Mouse (Mus musculus) neural tube, embryonic 13.5 days (tissue): ENCODE measurements around the gene Nkain2. TPM values are rescaled to one million over a fixed set of nuclear protein-coding genes. Genes with fewer than 3 reads are reported as not detected.

ENCODE experiments used
- ATAC-seq: fragments of 200-750 bp; cut with Nextera tagmentation; 2 replicates; pipeline ENCODE4 v1.8.0; 2017; ENCODE audit warnings: low read depth, mild to moderate bottlenecking, moderate TSS enrichment, moderate library complexity
- H3K27ac ChIP-seq: fragments of 300-500 bp; sonication (generic); replicated peaks from 2 replicates; pipeline ENCODE4 v1.5.1; 2015; ENCODE audit warnings: moderate library complexity, mild to moderate bottlenecking, inconsistent platforms
- H3K27me3 ChIP-seq: fragments of 300-500 bp; sonication (generic); 2 replicates; pipeline ENCODE4 v1.6.1; 2015; ENCODE audit warnings: mild to moderate bottlenecking, inconsistent platforms
- H3K36me3 ChIP-seq: fragments of 300-500 bp; sonication (generic); 2 replicates; pipeline ENCODE4 v1.6.1; 2015; ENCODE audit warnings: mild to moderate bottlenecking, inconsistent platforms
- H3K4me1 ChIP-seq: fragments of 300-500 bp; sonication (generic); replicated peaks from 2 replicates; pipeline ENCODE4 v1.6.1; 2015; ENCODE audit warnings: inconsistent platforms
- H3K4me2 ChIP-seq: fragments of 300-500 bp; sonication (generic); 2 replicates; pipeline ENCODE4 v1.6.1; 2015; ENCODE audit warnings: inconsistent platforms, mild to moderate bottlenecking, moderate library complexity
- H3K4me3 ChIP-seq: fragments of 300-500 bp; sonication (generic); 2 replicates; pipeline ENCODE4 v1.5.1; 2015; ENCODE audit warnings: mild to moderate bottlenecking, inconsistent platforms
- H3K9ac ChIP-seq: fragments of 300-500 bp; sonication (generic); 2 replicates; pipeline ENCODE4 v1.6.1; 2015; ENCODE audit warnings: moderate library complexity, mild to moderate bottlenecking, inconsistent platforms
- H3K9me3 ChIP-seq: fragments of 300-500 bp; sonication (generic); 2 replicates; pipeline ENCODE4 v1.6.1; 2016; ENCODE audit warnings: inconsistent platforms
- WGBS: fragments of 180-500 bp; shearing (Covaris S2); methylation state at CpG from one replicate; pipeline ENCODE4 v1.1.7; 2015; 5-methylcytosine and 5-hydroxymethylcytosine counted together
- polyA plus RNA-seq: library from polyadenylated mRNA; unstranded; fragments of >200 nt; fragmentation: Nextera tagmentation; extraction: Ambion mirVana; gene quantifications from 2 replicates; pipeline ENCODE4 v1.2.1, GENCODE M21; 2015

Gene Nkain2
- polyA plus RNA-seq, 1 experiment from 2014 or later, result 11.2 TPM

- no peaks in the 10 kb centered on the region for H3K36me3 ChIP-seq
- WGBS, result 55% methylated on average over 1 of the region's 1 CpGs
- H3K9me3 ChIP-seq, result no peaks in the 10 kb centered on the region
- H3K4me3 ChIP-seq, result no peak overlapping the region
- H3K4me2 ChIP-seq, result no peak overlapping the region
- H3K27ac ChIP-seq, result no peak overlapping the region
- no peaks in the 10 kb centered on the region for H3K27me3 ChIP-seq
- no peak for ATAC-seq
- no peak overlapping the region for H3K9ac ChIP-seq
- no peaks in the 10 kb centered on the region for H3K4me1 ChIP-seq
Measured at GRCm38 (mm10) chr10:32536057-32536456, 354.2 kb downstream of the Nkain2 start.

- Histone ChIP-seq H3K27ac (no peak overlapping the region), H3K27me3 (no peaks in the 10 kb centered on the region), H3K4me1 (no peaks in the 10 kb centered on the region), H3K9me3 (no peaks in the 10 kb centered on the region), H3K4me2 (no peak overlapping the region), H3K36me3 (no peaks in the 10 kb centered on the region), H3K4me3 (no peak overlapping the region), H3K9ac (no peak overlapping the region)
- no peak for ATAC-seq
- 90% methylated on average over 1 of the region's 1 CpGs for WGBS
Measured at GRCm38 (mm10) chr10:32510821-32511220, 379.4 kb downstream of the Nkain2 start.

GRCm38 (mm10) chr10:32494591-32495182 is 395.6 kb downstream of the Nkain2 start:
- H3K36me3 ChIP-seq, result no peaks in the 10 kb centered on the region
- no peaks in the 10 kb centered on the region for H3K9me3 ChIP-seq
- no peak overlapping the region for H3K9ac ChIP-seq
- ATAC-seq, result no peak
- no peaks in the 10 kb centered on the region for H3K4me1 ChIP-seq
- H3K4me2 ChIP-seq, result no peak overlapping the region
- H3K27me3 ChIP-seq, result no peaks in the 10 kb centered on the region
- H3K4me3 ChIP-seq, result no peak overlapping the region
- no peak overlapping the region for H3K27ac ChIP-seq
- 68% methylated on average over 1 of the region's 1 CpGs for WGBS

GRCm38 (mm10) chr10:32493600-32493999 is 396.7 kb downstream of the Nkain2 start:
- ATAC-seq, result no peak
- Histone ChIP-seq H3K4me1 (peaks cover 7% of the 10 kb centered on the region; the same call in 1 of the 2 replicates), H3K9ac (no peak overlapping the region), H3K36me3 (no peaks in the 10 kb centered on the region), H3K4me2 (no peak overlapping the region), H3K4me3 (no peak overlapping the region), H3K27ac (no peak overlapping the region), H3K9me3 (no peaks in the 10 kb centered on the region), H3K27me3 (no peaks in the 10 kb centered on the region)
- WGBS, result 61% methylated on average over 1 of the region's 1 CpGs

- Histone ChIP-seq H3K4me2 (no peak overlapping the region), H3K36me3 (no peaks in the 10 kb centered on the region), H3K4me1 (no peaks in the 10 kb centered on the region), H3K4me3 (no peak overlapping the region), H3K27ac (no peak overlapping the region), H3K27me3 (no peaks in the 10 kb centered on the region), H3K9ac (no peak overlapping the region), H3K9me3 (no peaks in the 10 kb centered on the region)
- 68% methylated on average over 2 of the region's 2 CpGs for WGBS
- ATAC-seq, result no peak
Measured at GRCm38 (mm10) chr10:32462726-32463125, 427.5 kb downstream of the Nkain2 start.

GRCm38 (mm10) chr10:32439932-32440519 is 450.2 kb downstream of the Nkain2 start:
- Histone ChIP-seq H3K36me3 (no peaks in the 10 kb centered on the region), H3K27me3 (no peaks in the 10 kb centered on the region), H3K4me1 (no peaks in the 10 kb centered on the region; the same call in 1 of the 2 replicates), H3K4me2 (no peak overlapping the region), H3K4me3 (no peak overlapping the region), H3K9me3 (no peaks in the 10 kb centered on the region), H3K27ac (0 out of 2 replicates have a peak overlapping the region, but pooled peaks have one; percentile 28), H3K9ac (no peak overlapping the region)
- 39% methylated on average over 3 of the region's 3 CpGs for WGBS
- peak; percentile 92 for ATAC-seq

GRCm38 (mm10) chr10:32414228-32414627 is 476.0 kb downstream of the Nkain2 start:
- Histone ChIP-seq H3K9ac (no peak overlapping the region), H3K27ac (no peak overlapping the region), H3K9me3 (no peaks in the 10 kb centered on the region), H3K4me3 (no peak overlapping the region), H3K36me3 (no peaks in the 10 kb centered on the region), H3K4me2 (no peak overlapping the region), H3K4me1 (no peaks in the 10 kb centered on the region), H3K27me3 (no peaks in the 10 kb centered on the region)
- no peak for ATAC-seq

GRCm38 (mm10) chr10:32411331-32411730 is 478.9 kb downstream of the Nkain2 start:
- no peak overlapping the region for H3K4me3 ChIP-seq
- 93% methylated on average over 2 of the region's 2 CpGs for WGBS
- no peaks in the 10 kb centered on the region for H3K4me1 ChIP-seq
- no peak overlapping the region for H3K4me2 ChIP-seq
- H3K9me3 ChIP-seq, result no peaks in the 10 kb centered on the region
- H3K27me3 ChIP-seq, result no peaks in the 10 kb centered on the region
- H3K27ac ChIP-seq, result no peak overlapping the region
- ATAC-seq, result no peak
- H3K9ac ChIP-seq, result no peak overlapping the region
- H3K36me3 ChIP-seq, result no peaks in the 10 kb centered on the region

- H3K27ac ChIP-seq, result no peak overlapping the region
- H3K9ac ChIP-seq, result no peak overlapping the region
- no peak for ATAC-seq
- no peaks in the 10 kb centered on the region for H3K9me3 ChIP-seq
- no peaks in the 10 kb centered on the region for H3K4me1 ChIP-seq
- H3K4me3 ChIP-seq, result no peak overlapping the region
- no peaks in the 10 kb centered on the region for H3K27me3 ChIP-seq
- WGBS, result 88% methylated on average over 1 of the region's 1 CpGs
- no peaks in the 10 kb centered on the region for H3K36me3 ChIP-seq
- no peak overlapping the region for H3K4me2 ChIP-seq
Measured at GRCm38 (mm10) chr10:32400961-32401360, 489.3 kb downstream of the Nkain2 start.

GRCm38 (mm10) chr10:32393859-32394521 is 496.3 kb downstream of the Nkain2 start:
- ATAC-seq, result no peak
- no peak overlapping the region for H3K4me2 ChIP-seq
- H3K27me3 ChIP-seq, result no peaks in the 10 kb centered on the region
- 87% methylated on average over 1 of the region's 1 CpGs for WGBS
- no peaks in the 10 kb centered on the region for H3K9me3 ChIP-seq
- H3K27ac ChIP-seq, result no peak overlapping the region
- H3K36me3 ChIP-seq, result no peaks in the 10 kb centered on the region
- no peak overlapping the region for H3K9ac ChIP-seq
- H3K4me1 ChIP-seq, result no peaks in the 10 kb centered on the region
- no peak overlapping the region for H3K4me3 ChIP-seq

GRCm38 (mm10) chr10:32393326-32393725 is 496.9 kb downstream of the Nkain2 start:
- no peaks in the 10 kb centered on the region for H3K27me3 ChIP-seq
- no peak for ATAC-seq
- H3K9me3 ChIP-seq, result no peaks in the 10 kb centered on the region
- no peak overlapping the region for H3K4me3 ChIP-seq
- H3K4me1 ChIP-seq, result no peaks in the 10 kb centered on the region
- H3K36me3 ChIP-seq, result no peaks in the 10 kb centered on the region
- WGBS, result 93% methylated on average over 1 of the region's 1 CpGs
- H3K9ac ChIP-seq, result no peak overlapping the region
- no peak overlapping the region for H3K27ac ChIP-seq
- H3K4me2 ChIP-seq, result no peak overlapping the region

- Histone ChIP-seq H3K9me3 (peaks cover 12% of the 10 kb centered on the region), H3K9ac (no peak overlapping the region), H3K27me3 (no peaks in the 10 kb centered on the region), H3K27ac (no peak overlapping the region), H3K4me2 (no peak overlapping the region), H3K4me1 (no peaks in the 10 kb centered on the region), H3K4me3 (no peak overlapping the region), H3K36me3 (no peaks in the 10 kb centered on the region)
- ATAC-seq, result no peak
- WGBS, result 91% methylated on average over 9 of the region's 9 CpGs
Measured at GRCm38 (mm10) chr10:32312754-32313153, 577.5 kb downstream of the Nkain2 start.
